8 mouse cellular contexts compared by ENCODE assay signal in the genomic region with DNA sequence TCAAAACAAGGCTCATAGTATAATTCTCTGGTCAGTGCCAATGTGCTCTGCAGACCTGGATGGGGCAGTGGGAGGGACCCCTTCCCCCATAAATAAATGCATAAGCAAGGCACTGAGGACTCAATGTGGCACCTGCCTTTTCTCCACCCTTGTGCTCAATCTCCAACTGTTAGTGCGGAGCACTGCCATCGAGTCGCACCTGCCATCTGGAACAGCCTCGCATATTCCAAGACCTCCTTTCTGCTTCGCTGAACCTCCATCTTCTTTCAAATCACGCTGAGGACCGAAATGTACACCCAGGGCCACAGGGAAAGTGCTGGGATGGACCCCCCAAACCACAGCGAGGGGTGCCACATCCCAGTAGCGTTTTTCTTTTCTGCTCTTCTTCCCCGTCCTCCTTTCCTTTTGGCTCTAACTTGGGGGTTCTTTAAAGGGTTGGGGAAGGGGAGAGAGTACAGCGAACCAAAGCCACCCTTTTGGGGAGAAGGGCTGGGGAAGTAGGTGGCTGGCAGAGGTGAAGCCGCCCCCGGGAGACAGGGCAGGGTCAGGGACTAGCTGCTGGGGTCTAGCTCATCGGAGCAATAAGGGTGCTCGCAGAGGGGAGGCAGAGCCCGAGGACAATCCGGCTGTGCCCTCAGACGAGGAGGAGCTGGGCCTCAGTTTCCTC. TPM values are rescaled to one million over a fixed set of nuclear protein-coding genes. Genes with fewer than 3 reads are reported as not detected.
DNase-seq lines count a peak whose midpoint lies in the region; ATAC-seq and TF ChIP-seq lines count a peak whose summit lies in the region.

No protein-coding gene starts in this region.

- H3K36me3 ChIP-seq in hindbrain, postnatal 0 days (ENCODE audit: insufficient read depth, low read length): no peaks in the 10 kb centered on the region
- no peaks in the 10 kb centered on the region for H3K36me3 ChIP-seq in neural tube, embryonic 12.5 days

- WGBS in lung, adult 2 months: 27% methylated on average over 18 of the region's 18 CpGs
- 4% methylated on average over 18 of the region's 18 CpGs for WGBS in hindbrain, postnatal 0 days
- WGBS in neural tube, embryonic 12.5 days: 7% methylated on average over 18 of the region's 18 CpGs

- H3K27ac ChIP-seq in hindbrain, postnatal 0 days: peak overlapping the region; percentile 97
- H3K27ac ChIP-seq in neural tube, embryonic 12.5 days: no peak overlapping the region

- TF ChIP-seq CTCF in lung, adult 2 months (IDR thresholded peaks at IDR 0.05; ENCODE audit: insufficient read depth, low read length): no peak
- TF ChIP-seq CTCF in hindbrain, postnatal 0 days (IDR thresholded peaks at IDR 0.05; ENCODE audit: low read depth): no peak

- DNase-seq in lung, adult 2 months: no peak
- no peak for DNase-seq in lung, postnatal 36 days
- DNase-seq in cerebellum, postnatal 10 days: peak; percentile 89 to 91
- DNase-seq in hindbrain, postnatal 0 days (ENCODE audit: low spot score): peak; percentile 67
- no peak for DNase-seq in layer of hippocampus, postnatal 14 days (ENCODE audit: low spot score in 2 of 2)
- DNase-seq in adrenal gland, adult 18-20 months (ENCODE audit: low spot score in 2 of 2): no peak
- DNase-seq in kidney, adult 11 months: no peak

- peaks cover 3% of the 10 kb centered on the region; the same call in 1 of the 2 replicates for H3K4me1 ChIP-seq in lung, adult 2 months (ENCODE audit: control insufficient read depth, insufficient read depth, low read length)
- peaks cover 37% of the 10 kb centered on the region for H3K4me1 ChIP-seq in hindbrain, postnatal 0 days (ENCODE audit: insufficient read depth, low read length)
- H3K4me1 ChIP-seq in neural tube, embryonic 12.5 days: peaks cover 45% of the 10 kb centered on the region

- no peak; the same call in 1 of the 2 replicates for ATAC-seq in hindbrain, postnatal 0 days
- no peak; the same call in 1 of the 2 replicates for ATAC-seq in neural tube, embryonic 12.5 days (ENCODE audit: low FRiP score, low read depth)

- H3K27me3 ChIP-seq in hindbrain, postnatal 0 days (ENCODE audit: insufficient read depth, low read length): no peaks in the 10 kb centered on the region
- peaks cover 51% of the 10 kb centered on the region for H3K27me3 ChIP-seq in neural tube, embryonic 12.5 days (replicated peaks)

- no peak for TF ChIP-seq POLR2A in lung, adult 2 months (IDR thresholded peaks at IDR 0.05; ENCODE audit: borderline replicate concordance, extremely low read depth, low read depth, low read length)

- H3K9me3 ChIP-seq in hindbrain, postnatal 0 days (ENCODE audit: low read length): no peaks in the 10 kb centered on the region
- no peaks in the 10 kb centered on the region for H3K9me3 ChIP-seq in neural tube, embryonic 12.5 days

- H3K4me2 ChIP-seq in hindbrain, postnatal 0 days (ENCODE audit: low read depth, low read length): peak overlapping the region; percentile 91
- peak overlapping the region; percentile 99 for H3K4me2 ChIP-seq in neural tube, embryonic 12.5 days (replicated peaks)

- H3K9ac ChIP-seq in hindbrain, postnatal 0 days (replicated peaks; ENCODE audit: low read length): peak overlapping the region; percentile 67
- peak overlapping the region; percentile 81 for H3K9ac ChIP-seq in neural tube, embryonic 12.5 days

- peak overlapping the region; percentile 45 for H3K4me3 ChIP-seq in lung, adult 2 months (replicated peaks; ENCODE audit: extremely low read depth, low read depth, low read length)
- H3K4me3 ChIP-seq in hindbrain, postnatal 0 days (ENCODE audit: low read length): peak overlapping the region; percentile 52
- H3K4me3 ChIP-seq in neural tube, embryonic 12.5 days: peak overlapping the region; percentile 56

RNA-seq across cellular contexts. Expression of gene 4930404H24Rik, which starts 0.9 kb away (rescaled TPM):
- not detected in 2 replicates for polyA plus RNA-seq in lung, adult 2 months (2012; rRNA removed)
- not detected in 2 replicates for total RNA-seq in hindbrain, postnatal 0 days (2014; rRNA removed)
- polyA plus RNA-seq in hindbrain, postnatal 0 days (2015; fragmentation: Nextera tagmentation; extraction: Ambion mirVana): not detected in 2 replicates
- not detected in 2 replicates for polyA plus RNA-seq in neural tube, embryonic 12.5 days (2016; fragmentation: Nextera tagmentation; extraction: Ambion mirVana)
- total RNA-seq in layer of hippocampus, postnatal 14 days (2021): not detected
- not detected for total RNA-seq in adrenal gland, adult 18-20 months (2021)

RNA-seq across cellular contexts. Expression of gene Nol4l, which starts 38.1 kb away (rescaled TPM):
- polyA plus RNA-seq in lung, adult 2 months (2012; rRNA removed): 14.7 TPM in 2 replicates
- total RNA-seq in hindbrain, postnatal 0 days (2014; rRNA removed): 68.3 and 80.8 TPM in 2 replicates
- polyA plus RNA-seq in hindbrain, postnatal 0 days (2015; fragmentation: Nextera tagmentation; extraction: Ambion mirVana): 23.7 and 24.2 TPM in 2 replicates
- 36.3 and 39.9 TPM in 2 replicates for polyA plus RNA-seq in neural tube, embryonic 12.5 days (2016; fragmentation: Nextera tagmentation; extraction: Ambion mirVana)
- total RNA-seq in layer of hippocampus, postnatal 14 days (2021): 10 to 100 TPM; 55.6 to 60.1 TPM
- 10 to 100 TPM in 1 of 2 experiments, 1 to 10 TPM in 1; 9.4 to 13.2 TPM for total RNA-seq in adrenal gland, adult 18-20 months (2021)

Comparison
In these comparisons a context has a peak if more than half of its experiments do, and no peak if none do; other contexts are left out.
1. DNase-seq: peak in cerebellum, postnatal 10 days (2 of 2) and hindbrain, postnatal 0 days (single experiment); none in lung, adult 2 months (single experiment), lung, postnatal 36 days (single experiment), layer of hippocampus, postnatal 14 days (0 of 2), adrenal gland, adult 18-20 months (0 of 2) and kidney, adult 11 months (single experiment).
2. Peak in every context shown above with its lines, with median percentiles within 50 percentile points of each other: H3K4me3 ChIP-seq.